Mouse (Mus musculus) small intestine, adult 2 months (tissue): ENCODE data around the gene Gast. TPM values are rescaled to one million over a fixed set of nuclear protein-coding genes. Genes with fewer than 3 reads are reported as not detected.

Experiments
- H3K27ac ChIP-seq: fragments of 200-500 bp; 2 replicates; pipeline ENCODE4 v1.5.1; 2012; ENCODE audit warnings: low read depth, low read length, control low read depth, inconsistent platforms; ENCODE audit not compliant: insufficient read depth
- H3K27me3 ChIP-seq: fragments of 200-500 bp; 2 replicates; pipeline ENCODE4 v1.6.1; 2012; ENCODE audit warnings: mild to moderate bottlenecking, moderate library complexity, low read length, inconsistent platforms; ENCODE audit not compliant: control insufficient read depth, insufficient read depth
- H3K36me3 ChIP-seq: fragments of 200-500 bp; 2 replicates; pipeline ENCODE4 v1.6.1; 2012; ENCODE audit warnings: mild to moderate bottlenecking, low read length, control low read depth, inconsistent platforms; ENCODE audit not compliant: control insufficient read depth, insufficient read depth
- H3K4me1 ChIP-seq: fragments of 200-500 bp; 2 replicates; pipeline ENCODE4 v1.6.1; 2012; ENCODE audit warnings: low read length, inconsistent platforms, mixed read lengths; ENCODE audit not compliant: control insufficient read depth, insufficient read depth, insufficient read length
- H3K4me3 ChIP-seq: fragments of 200-500 bp; 2 replicates; pipeline ENCODE4 v1.5.1; 2012; ENCODE audit warnings: low read depth, mild to moderate bottlenecking, control low read depth, inconsistent platforms, low read length, moderate library complexity
- CTCF ChIP-seq: fragments of 200-500 bp; IDR thresholded peaks from 2 replicates; pipeline ENCODE4 v1.5.1; 2012; ENCODE audit warnings: low read depth, mild to moderate bottlenecking, control low read depth, inconsistent platforms, low read length, moderate library complexity, mixed read lengths; ENCODE audit not compliant: insufficient replicate concordance, insufficient read length; ENCODE audit errors: extremely low read depth
- POLR2A ChIP-seq: fragments of 200-500 bp; IDR thresholded peaks from 2 replicates; pipeline ENCODE4 v1.6.1; 2012; ENCODE audit warnings: low read depth, mild to moderate bottlenecking, control low read depth, inconsistent platforms, low read length, moderate library complexity
- WGBS: fragments of 180-500 bp; shearing (Covaris S2); methylation state at CpG from one replicate; pipeline ENCODE4 v1.1.7; 2018; 5-methylcytosine and 5-hydroxymethylcytosine counted together
- polyA plus RNA-seq: library from polyadenylated mRNA; depleted of rRNA; stranded (reverse); fragments of >200 nt; gene quantifications from 2 replicates; pipeline ENCODE4 v1.2.3, GENCODE M21; 2012

The Gast gene
- polyA plus RNA-seq, 1 experiment = 0.38 TPM

DNA sequence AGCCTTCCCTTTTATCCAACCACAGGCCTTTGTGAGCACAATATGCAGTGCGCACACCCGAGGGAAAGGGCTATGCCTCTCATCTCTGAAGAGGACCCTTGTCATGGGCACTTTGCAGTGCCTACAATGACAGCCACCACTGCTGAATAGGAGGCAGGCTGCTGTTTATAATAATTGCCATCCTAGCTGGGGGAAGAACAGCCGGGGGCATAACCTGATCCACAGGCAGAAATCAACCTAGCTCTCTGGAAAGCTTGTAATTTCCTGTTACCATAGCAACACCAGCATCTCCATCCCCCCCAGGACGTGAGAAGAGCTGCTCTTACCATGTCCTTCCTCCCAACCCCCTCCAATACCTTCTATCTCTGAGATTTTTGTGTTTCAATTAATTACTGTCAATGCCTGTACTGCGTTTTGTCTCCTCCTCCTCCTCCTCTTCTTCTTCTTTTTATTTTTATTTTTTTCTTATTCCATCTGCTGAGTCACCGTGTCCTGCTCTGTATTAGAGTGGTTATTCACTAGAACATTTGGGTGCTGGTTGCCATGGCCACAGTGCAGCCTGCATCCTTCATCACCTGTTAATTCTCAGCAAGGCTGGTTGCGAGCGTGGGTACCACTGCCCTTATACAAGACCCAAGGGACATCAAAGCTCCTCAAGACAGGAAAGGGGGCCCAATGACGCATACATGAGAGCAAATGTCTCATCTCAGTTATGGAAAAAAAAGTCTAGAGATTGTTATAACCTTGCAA, 1.3 kb upstream of the Gast start:
- Histone ChIP-seq H3K27ac (no peak overlapping the region), H3K4me3 (no peak overlapping the region), H3K27me3 (no peaks in the 10 kb centered on the region), H3K36me3 (no peaks in the 10 kb centered on the region), H3K4me1 (no peaks in the 10 kb centered on the region)
- WGBS = 58% methylated on average over 9 of the region's 9 CpGs
- TF ChIP-seq CTCF = no peak
- TF ChIP-seq POLR2A = no peak

DNA sequence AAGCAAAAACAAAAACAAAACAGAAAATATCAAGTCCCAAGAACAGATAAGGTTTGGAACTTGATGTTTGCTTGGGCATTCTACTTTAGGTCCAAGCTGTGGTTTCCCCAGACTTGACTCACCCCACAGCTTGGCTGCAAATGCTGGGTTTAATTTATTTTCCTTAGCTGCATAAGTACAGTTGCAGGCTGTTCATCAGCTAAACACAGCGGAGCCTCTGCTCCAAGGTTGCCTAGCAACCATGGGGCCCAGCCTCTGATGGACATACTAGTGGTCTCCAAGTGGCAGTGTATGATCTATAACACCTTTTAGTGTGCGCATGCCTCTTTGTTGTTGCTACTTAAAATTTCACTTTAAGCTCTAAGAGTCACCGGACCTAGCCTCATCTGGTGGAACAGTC, 1.5 kb downstream of the Gast start:
- TF ChIP-seq POLR2A (no peak), CTCF (no peak)
- Histone ChIP-seq H3K4me1 (no peaks in the 10 kb centered on the region), H3K27ac (no peak overlapping the region), H3K36me3 (no peaks in the 10 kb centered on the region), H3K4me3 (no peak overlapping the region), H3K27me3 (no peaks in the 10 kb centered on the region)
- WGBS = 59% methylated on average over 3 of the region's 3 CpGs

DNA sequence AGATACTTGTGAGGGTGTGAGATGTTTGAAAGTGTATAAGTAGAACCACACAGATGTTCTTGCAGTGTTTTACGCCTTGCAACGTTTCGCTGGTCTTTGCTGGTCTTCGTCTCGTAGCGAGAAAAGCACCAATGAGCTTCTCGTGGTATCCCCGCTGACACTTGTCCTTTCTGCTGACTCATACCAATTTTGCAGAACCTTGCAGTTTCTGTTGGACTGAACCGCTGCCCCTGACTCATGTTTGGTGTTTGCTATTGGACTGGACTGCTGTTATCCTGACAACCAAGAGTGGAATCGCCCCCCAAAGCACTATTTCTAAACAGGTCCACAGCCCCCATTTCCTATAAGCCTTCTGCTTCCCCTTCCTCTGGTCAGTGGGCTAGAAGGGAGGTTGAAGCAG, 10.1 kb downstream of the Gast start:
- no peaks in the 10 kb centered on the region for H3K4me1 ChIP-seq
- 0 out of 2 replicates have a peak overlapping the region, but pooled peaks have one; percentile 11 for H3K27ac ChIP-seq
- WGBS = 87% methylated on average over 10 of the region's 10 CpGs
- H3K27me3 ChIP-seq = no peaks in the 10 kb centered on the region; the same call in 1 of the 2 replicates
- no peaks in the 10 kb centered on the region for H3K36me3 ChIP-seq
- no peak overlapping the region for H3K4me3 ChIP-seq
- TF ChIP-seq CTCF (no peak), POLR2A (no peak)

DNA sequence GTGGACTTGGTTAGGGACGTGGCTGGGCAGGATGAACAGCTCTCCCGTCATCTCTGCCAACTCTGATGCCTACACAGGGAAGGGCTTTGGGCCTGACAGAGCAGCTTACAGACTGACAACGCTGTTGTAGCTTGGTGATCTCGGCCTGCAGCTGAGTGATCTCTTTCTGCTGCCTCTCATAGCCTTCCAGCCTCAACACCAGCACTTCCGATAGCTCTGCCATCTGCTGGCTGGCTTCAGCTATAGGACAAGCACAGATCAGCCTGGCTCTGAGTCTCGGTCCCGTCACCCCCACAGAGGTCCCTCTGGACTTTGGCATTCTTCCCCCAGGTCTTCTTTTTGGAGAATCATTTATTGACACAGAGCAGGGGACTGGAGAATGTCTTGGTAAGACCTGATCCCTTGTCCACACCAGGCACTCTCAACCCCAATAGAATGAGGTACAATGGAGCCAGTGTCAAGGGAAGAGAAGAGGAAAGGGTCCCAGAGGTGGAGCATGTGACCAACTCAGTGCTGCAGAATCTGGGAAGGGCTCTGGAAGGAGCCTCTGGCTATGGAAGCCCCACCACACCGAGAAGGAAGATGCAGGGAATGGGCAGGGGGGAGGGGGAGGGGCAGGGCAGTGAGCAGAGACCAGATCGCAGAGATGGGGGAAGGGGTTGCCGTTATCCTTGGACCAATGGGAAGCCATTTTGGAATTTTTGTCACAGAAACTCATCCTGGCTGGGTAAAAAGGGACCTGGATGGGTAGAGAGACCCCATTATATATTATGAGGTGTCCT, 18.1 kb downstream of the Gast start:
- WGBS = 51% methylated on average over 10 of the region's 10 CpGs
- peaks cover 18% of the 10 kb centered on the region for H3K27me3 ChIP-seq
- H3K27ac ChIP-seq = no peak overlapping the region
- H3K4me1 ChIP-seq = peaks cover 3% of the 10 kb centered on the region
- H3K4me3 ChIP-seq = no peak overlapping the region
- no peak for TF ChIP-seq POLR2A
- peak; percentile 16; the same call in 1 of the 2 replicates for TF ChIP-seq CTCF
- H3K36me3 ChIP-seq = no peaks in the 10 kb centered on the region

DNA sequence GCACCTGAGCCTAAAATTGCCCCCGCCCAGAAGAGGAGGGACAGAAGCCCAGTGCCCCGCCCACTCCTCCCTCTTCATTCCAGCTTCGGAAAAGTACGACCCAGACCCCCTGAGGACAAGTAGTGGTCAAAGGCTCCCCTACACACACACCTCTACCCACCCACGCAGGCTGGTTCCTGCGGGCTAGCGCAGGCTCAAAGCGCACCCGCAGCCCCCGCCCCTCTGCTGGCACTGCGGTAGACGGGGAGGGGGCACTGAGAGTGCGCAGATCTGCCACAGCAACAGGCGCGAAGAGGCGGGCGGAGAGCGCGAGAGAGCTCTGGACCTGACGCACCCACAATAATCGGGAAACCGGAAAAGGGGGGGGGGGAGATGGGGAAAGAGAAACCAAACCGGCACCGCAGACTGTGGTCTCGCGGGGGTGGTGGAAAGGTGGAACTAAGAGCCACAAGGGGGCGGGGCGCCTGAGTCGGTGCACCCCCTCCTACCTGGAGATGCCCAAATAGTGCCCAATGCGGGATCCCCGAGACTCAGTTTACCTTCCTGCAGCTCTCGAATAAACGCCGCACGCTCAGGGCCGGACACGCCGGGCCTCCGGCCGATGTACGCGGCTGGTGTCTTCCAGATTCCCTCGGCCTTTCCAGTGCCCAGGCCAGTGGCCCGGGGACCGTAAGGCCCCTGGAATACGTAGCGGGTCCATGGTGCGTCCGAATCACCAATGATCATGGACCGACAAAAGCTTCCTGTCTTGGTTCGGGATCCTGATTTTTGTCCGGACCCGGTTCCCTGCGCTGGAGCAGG, 21.1 kb downstream of the Gast start:
- WGBS = under 1% methylated on average over 54 of the region's 54 CpGs
- Histone ChIP-seq H3K4me1 (peaks cover 3% of the 10 kb centered on the region), H3K27ac (no peak overlapping the region), H3K36me3 (no peaks in the 10 kb centered on the region), H3K4me3 (peak overlapping the region; percentile 80), H3K27me3 (peaks cover 27% of the 10 kb centered on the region)
- TF ChIP-seq POLR2A (no peak), CTCF (no peak)

DNA sequence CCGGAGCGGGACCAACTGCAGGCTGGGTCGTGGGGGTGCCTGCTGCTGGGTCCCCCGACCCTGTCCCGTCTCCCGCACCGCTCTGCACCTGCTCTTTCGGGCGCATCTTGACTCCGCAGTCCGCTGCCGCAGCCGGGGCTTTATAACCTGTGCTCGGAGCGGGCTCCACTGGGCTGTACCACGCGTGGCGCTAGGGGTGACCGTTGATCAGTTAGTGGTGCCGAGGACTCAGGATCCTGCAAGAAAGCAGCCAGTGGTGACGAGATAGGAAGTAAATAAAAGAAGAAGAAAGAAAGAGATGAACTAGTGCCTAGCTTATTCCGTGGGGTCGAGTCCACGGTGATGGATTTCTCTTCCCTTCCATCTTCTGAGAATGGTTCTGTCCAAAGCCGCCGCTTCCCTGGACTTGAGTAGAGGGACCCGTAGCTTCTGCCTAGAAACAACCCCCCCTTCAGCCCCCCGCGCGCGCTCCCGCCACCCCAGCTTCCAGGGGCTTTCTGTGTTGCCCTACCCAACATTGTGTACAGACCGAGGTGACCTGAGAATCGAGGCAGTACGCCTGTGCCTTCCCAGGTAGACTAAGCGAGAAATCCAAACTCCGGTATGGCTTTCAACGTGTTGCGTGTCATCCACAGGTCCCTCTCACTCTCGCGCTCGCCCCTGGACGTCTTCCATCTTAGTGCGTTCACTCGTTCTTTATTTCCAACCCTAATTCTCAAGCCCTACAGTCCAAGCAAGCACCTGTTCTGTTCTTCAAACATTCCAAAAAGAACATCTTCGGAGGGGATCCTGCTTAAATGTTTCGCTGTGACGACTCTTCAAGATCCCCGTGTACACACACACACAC, 22.0 kb downstream of the Gast start, which contains the start of gene Hap1:
Gene Hap1, minus strand, starts transcription at position 157 of the 847 bp plus-strand sequence.
- H3K4me1 ChIP-seq = peaks cover 3% of the 10 kb centered on the region
- H3K27ac ChIP-seq = no peak within 1 kb of the TSS
- peaks cover 30% of the 10 kb centered on the region for H3K27me3 ChIP-seq
- 2% methylated on average over 49 of the region's 49 CpGs for WGBS
- H3K36me3 ChIP-seq = no peaks in the 10 kb centered on the region
- peak within 1 kb of the TSS; percentile 80 for H3K4me3 ChIP-seq
- TF ChIP-seq CTCF (no peak), POLR2A (no peak)
